Mouse (Mus musculus) liver, embryonic 14.5 days (tissue): ENCODE data around the gene Trip4.

Experiments used
- CTCF ChIP-seq: IDR thresholded peaks from 2 replicates; pipeline ENCODE4 v1.5.1; 2016; ENCODE audit warnings: antibody characterized with exemption, low read depth, control low read depth
- EP300 ChIP-seq: IDR thresholded peaks from 2 replicates; pipeline ENCODE4 v1.6.1; 2016; ENCODE audit warnings: antibody characterized with exemption, low read depth

DNA sequence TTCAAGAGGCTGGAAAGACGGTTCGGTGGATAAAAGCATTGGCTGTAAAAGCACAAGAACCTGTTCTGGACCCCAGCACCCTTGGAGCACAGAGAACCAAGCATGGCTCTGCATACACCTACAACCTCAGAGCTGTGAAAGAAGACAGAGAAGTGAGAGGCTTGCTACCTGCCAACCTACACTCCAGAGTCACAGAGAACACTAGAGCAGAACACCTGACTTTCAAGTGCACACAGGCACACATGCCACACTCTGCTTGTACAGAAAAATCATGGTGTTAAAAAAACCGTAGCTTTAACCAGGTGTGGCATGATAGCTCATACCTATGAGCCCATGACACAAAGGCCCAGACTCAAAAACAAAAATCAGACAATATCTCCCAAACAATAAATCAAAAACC, 118.8 kb downstream of the Trip4 start:
- no peak for TF ChIP-seq CTCF
- TF ChIP-seq EP300 = no peak
